23 mouse cellular contexts compared by ENCODE assay signal in the genomic region with DNA sequence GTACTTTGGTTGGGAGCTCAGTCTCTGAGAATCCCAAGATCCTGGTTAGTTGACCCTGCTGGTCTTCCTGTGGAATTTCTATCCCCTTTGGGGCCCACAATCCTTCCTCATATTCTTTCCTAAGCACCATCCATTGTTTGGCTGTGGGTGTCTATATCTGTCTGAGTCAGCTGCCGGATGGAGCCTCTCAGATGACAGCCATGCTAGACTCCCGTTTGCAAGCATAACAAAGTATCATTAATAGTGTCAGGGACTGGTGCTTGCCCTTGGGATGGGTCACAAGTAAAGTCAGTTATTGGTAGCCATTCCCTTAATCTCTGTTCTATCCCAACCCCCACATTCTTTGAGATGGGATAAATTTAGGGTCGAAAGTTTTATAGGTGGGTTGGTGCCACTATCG.
A peak's percentile ranks its signal among the peaks of the same experiment; 100 is the strongest.
DNase-seq lines count a peak whose midpoint lies in the region; ATAC-seq lines count a peak whose summit lies in the region.
"Had no signal": no experiment of that assay in that cellular context is flagged by ENCODE, and none has a peak within 500 bp of the region (broad histone marks: within the 10 kb centered on the region; RNA-seq: fewer than 3 reads in every experiment).

No protein-coding gene starts in this region.

- no peaks in the 10 kb centered on the region for H3K27me3 ChIP-seq in heart, embryonic 10.5 days (ENCODE audit: insufficient read depth, poor library complexity, severe bottlenecking)
- H3K27me3 ChIP-seq in kidney, embryonic 15.5 days = no peaks in the 10 kb centered on the region
- no peaks in the 10 kb centered on the region for H3K27me3 ChIP-seq in midbrain, embryonic 11.5 days (ENCODE audit: control insufficient read depth, insufficient read depth, low read length)
- no peaks in the 10 kb centered on the region for H3K27me3 ChIP-seq in midbrain, embryonic 15.5 days (replicated peaks)
- H3K27me3 ChIP-seq: CH12.LX; embryonic facial prominence, embryonic 12.5 days; forebrain, embryonic 13.5 days; forebrain, embryonic 15.5 days had no signal

- H3K9ac ChIP-seq in kidney, embryonic 15.5 days = no peak overlapping the region
- no peak overlapping the region for H3K9ac ChIP-seq in midbrain, embryonic 11.5 days (ENCODE audit: low read length)
- no peak overlapping the region for H3K9ac ChIP-seq in midbrain, embryonic 15.5 days
- H3K9ac ChIP-seq: embryonic facial prominence, embryonic 12.5 days; forebrain, embryonic 13.5 days; forebrain, embryonic 15.5 days had no signal

- H3K4me2 ChIP-seq in kidney, embryonic 15.5 days = no peak overlapping the region
- no peak overlapping the region for H3K4me2 ChIP-seq in midbrain, embryonic 11.5 days
- no peak overlapping the region for H3K4me2 ChIP-seq in midbrain, embryonic 15.5 days
- H3K4me2 ChIP-seq: embryonic facial prominence, embryonic 12.5 days; forebrain, embryonic 13.5 days; forebrain, embryonic 15.5 days had no signal

- no peak overlapping the region for H3K27ac ChIP-seq in heart, embryonic 10.5 days
- no peak overlapping the region for H3K27ac ChIP-seq in kidney, embryonic 15.5 days
- no peak overlapping the region for H3K27ac ChIP-seq in midbrain, embryonic 11.5 days (ENCODE audit: low read depth, low read length)
- H3K27ac ChIP-seq in midbrain, embryonic 15.5 days = no peak overlapping the region
- H3K27ac ChIP-seq: embryonic facial prominence, embryonic 10.5 days; embryonic facial prominence, embryonic 12.5 days; forebrain, embryonic 13.5 days; forebrain, embryonic 15.5 days had no signal

- ATAC-seq in kidney, embryonic 15.5 days (replicated peaks; ENCODE audit: low FRiP score) = 0 out of 2 replicates have a peak, but pooled peaks have one; percentile 67
- no peak for ATAC-seq in midbrain, embryonic 11.5 days (ENCODE audit: low FRiP score)
- ATAC-seq in midbrain, embryonic 15.5 days (replicated peaks) = no peak
- ATAC-seq: activated CD4-positive, CD25-positive, alpha-beta regulatory T cell, adult 4 months; CD4-positive, CD25-positive, alpha-beta regulatory T cell, adult 4 months; forebrain, embryonic 13.5 days; forebrain, embryonic 15.5 days; Patski had no signal

- peak; percentile 25 for DNase-seq in heart, adult 11 months
- DNase-seq in heart, embryonic 10.5 days (ENCODE audit: low spot score) = no peak
- DNase-seq in kidney, postnatal 10 days = no peak
- peak; percentile 21 for DNase-seq in midbrain, embryonic 11.5 days (ENCODE audit: low spot score, missing footprints)
- DNase-seq: adrenal gland, adult 8-10 months; adrenal gland, postnatal 14 days; adrenal gland, postnatal 36 days; B cell, adult 2 months; cerebellum, adult 11-12 months; cerebellum, adult 2 months; cerebellum, adult 9-10 months; cerebellum, postnatal 25 days had no signal

- no peaks in the 10 kb centered on the region for H3K4me1 ChIP-seq in heart, embryonic 10.5 days
- no peaks in the 10 kb centered on the region for H3K4me1 ChIP-seq in kidney, embryonic 15.5 days
- no peaks in the 10 kb centered on the region for H3K4me1 ChIP-seq in midbrain, embryonic 11.5 days (ENCODE audit: control insufficient read depth, insufficient read depth, low read length)
- no peaks in the 10 kb centered on the region for H3K4me1 ChIP-seq in midbrain, embryonic 15.5 days
- H3K4me1 ChIP-seq: embryonic facial prominence, embryonic 10.5 days; embryonic facial prominence, embryonic 12.5 days; forebrain, embryonic 13.5 days; forebrain, embryonic 15.5 days had no signal

- H3K9me3 ChIP-seq in heart, embryonic 10.5 days = no peaks in the 10 kb centered on the region
- H3K9me3 ChIP-seq in kidney, embryonic 15.5 days (replicated peaks) = no peaks in the 10 kb centered on the region
- H3K9me3 ChIP-seq in midbrain, embryonic 11.5 days (ENCODE audit: control insufficient read depth, low read length) = no peaks in the 10 kb centered on the region
- H3K9me3 ChIP-seq in midbrain, embryonic 15.5 days = no peaks in the 10 kb centered on the region
- H3K9me3 ChIP-seq: embryonic facial prominence, embryonic 10.5 days; embryonic facial prominence, embryonic 12.5 days; forebrain, embryonic 13.5 days; forebrain, embryonic 15.5 days had no signal

- 78% methylated on average over 4 of the region's 4 CpGs for WGBS in heart, embryonic 10.5 days
- WGBS in kidney, embryonic 15.5 days = 51% methylated on average over 4 of the region's 4 CpGs
- 85% methylated on average over 4 of the region's 4 CpGs for WGBS in midbrain, embryonic 11.5 days
- 90% methylated on average over 4 of the region's 4 CpGs for WGBS in midbrain, embryonic 15.5 days

- H3K36me3 ChIP-seq in heart, embryonic 10.5 days = no peaks in the 10 kb centered on the region
- H3K36me3 ChIP-seq in kidney, embryonic 15.5 days = no peaks in the 10 kb centered on the region
- H3K36me3 ChIP-seq in midbrain, embryonic 11.5 days (ENCODE audit: control insufficient read depth, insufficient read depth, low read length) = no peaks in the 10 kb centered on the region
- H3K36me3 ChIP-seq in midbrain, embryonic 15.5 days (replicated peaks) = no peaks in the 10 kb centered on the region
- H3K36me3 ChIP-seq: embryonic facial prominence, embryonic 10.5 days; embryonic facial prominence, embryonic 12.5 days; forebrain, embryonic 15.5 days; G1E had no signal

- no peak overlapping the region for H3K4me3 ChIP-seq in heart, embryonic 10.5 days
- H3K4me3 ChIP-seq in kidney, embryonic 15.5 days (replicated peaks) = no peak overlapping the region
- H3K4me3 ChIP-seq in midbrain, embryonic 11.5 days (ENCODE audit: low read depth, low read length) = no peak overlapping the region
- H3K4me3 ChIP-seq in midbrain, embryonic 15.5 days = no peak overlapping the region
- H3K4me3 ChIP-seq: embryonic facial prominence, embryonic 10.5 days; embryonic facial prominence, embryonic 12.5 days; forebrain, embryonic 13.5 days; forebrain, embryonic 15.5 days had no signal

Comparison
In these comparisons a context has a peak if more than half of its experiments do, and no peak if none do; other contexts are left out.
1. DNase-seq: peak in heart, adult 11 months (single experiment) and midbrain, embryonic 11.5 days (single experiment); none in heart, embryonic 10.5 days (single experiment) and kidney, postnatal 10 days (single experiment).